Mouse (Mus musculus): ENCODE measurements at regions not wholly inside any gene's neighbourhood (a gene's known extent, or its start where the extent isn't known, plus 50 kb on each side); places are given as distances from the start of the nearest gene placed in this dataset.

- no peak for TF ChIP-seq POLR2A (IDR thresholded peaks at IDR 0.05; ENCODE audit: insufficient read depth, low read depth, low read length)
- no peak for TF ChIP-seq CTCF (IDR thresholded peaks at IDR 0.05)
Measured at GRCm38 (mm10) chr9:33887279-33887678, 598.4 kb upstream of the Kirrel3 start.

All from heart, adult 2 months (tissue).